Mouse (Mus musculus) megakaryocyte, adult 5-6 weeks (primary cell): ENCODE measurements around the gene Eno3. TPM values are rescaled to one million over a fixed set of nuclear protein-coding genes. Genes with fewer than 3 reads are reported as not detected.

Source experiments
- ATAC-seq: 2 replicates; pipeline ENCODE4 v1.8.0; 2016; ENCODE audit warnings: mild to moderate bottlenecking, inconsistent platforms; ENCODE audit not compliant: poor library complexity, severe bottlenecking
- total RNA-seq, 2 experiments: library from RNA; stranded (forward) in 1 of 2; stranded (reverse) in 1 of 2; fragments of 153-499, 151-499 nt in 1 of 2; fragments of 221-1000, 200-1000 nt in 1 of 2; gene quantifications; 2 replicates each; pipeline versions ENCODE4 v1.2.3 to v1.2.4; 2015 to 2017

Gene Eno3
- total RNA-seq, 2 experiments from 2014 or later = 6.3 to 8.2 TPM

DNA sequence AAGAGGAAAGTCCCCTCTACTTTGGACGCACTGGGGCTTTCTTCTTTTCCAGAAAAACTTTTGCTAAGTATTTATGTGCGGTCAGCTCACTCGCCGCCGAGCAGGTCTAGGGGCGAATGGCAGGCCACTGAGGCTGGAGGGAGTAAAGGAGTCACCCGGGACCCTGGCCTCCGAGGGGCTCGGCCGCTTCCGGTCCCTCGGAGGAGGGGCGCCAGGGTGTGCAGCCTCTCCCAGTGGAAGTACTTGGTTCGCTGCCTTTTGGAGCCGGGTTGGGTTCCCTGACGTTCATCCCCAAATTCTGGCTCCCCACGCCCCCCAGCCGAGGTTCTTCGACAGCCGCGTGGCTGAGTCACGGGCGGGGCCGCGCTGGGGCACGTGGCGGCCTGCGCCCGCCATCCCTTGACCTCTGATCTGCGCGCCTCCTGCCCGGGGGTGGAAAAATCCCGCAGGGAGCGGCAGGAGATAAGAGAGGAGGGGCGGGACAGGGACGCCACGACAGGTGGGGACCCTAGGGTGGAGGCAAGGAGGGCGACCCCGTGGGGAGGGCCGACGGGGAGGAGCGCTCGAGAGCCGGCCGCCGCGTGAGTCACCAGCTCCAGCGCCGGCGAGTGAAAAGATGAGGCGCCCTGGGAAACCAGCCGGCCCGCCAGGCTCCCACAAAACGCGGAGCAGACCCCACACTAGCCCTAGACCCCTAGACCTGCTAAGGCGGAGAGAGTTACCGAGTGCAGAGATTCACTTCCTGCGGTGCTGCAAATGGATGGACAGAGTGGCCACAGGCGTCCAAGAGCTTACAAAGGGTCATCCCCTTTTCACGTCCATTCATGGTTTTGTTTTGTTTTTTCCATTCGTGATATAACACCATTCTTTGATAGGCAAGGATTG lies 1.2 kb upstream of the Eno3 start:
- ATAC-seq = no peak

DNA sequence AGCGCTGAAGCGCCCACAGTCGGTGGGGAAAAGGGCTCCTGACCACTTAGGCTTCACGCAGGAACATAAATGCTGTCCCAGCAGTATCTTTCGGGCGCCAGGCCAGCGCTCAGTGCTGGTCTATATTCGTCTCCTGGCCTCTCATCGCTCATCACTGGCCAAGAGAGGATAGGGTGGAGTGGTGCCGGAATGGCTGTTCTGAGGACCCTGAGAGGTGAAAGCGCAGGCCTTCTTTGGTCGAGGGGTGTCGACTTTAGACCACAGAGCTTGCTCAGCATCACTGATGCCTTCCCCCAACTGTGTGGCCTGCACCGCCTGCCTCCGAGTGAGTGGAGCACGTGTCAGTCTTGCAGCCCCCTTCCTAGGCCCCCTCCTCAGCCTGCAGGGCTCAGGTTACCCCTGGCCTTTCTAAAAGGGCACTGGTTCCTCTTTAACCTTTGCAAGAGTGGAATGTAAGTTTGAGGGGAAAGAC lies 510 bp upstream of the Eno3 start:
- ATAC-seq = no peak

DNA sequence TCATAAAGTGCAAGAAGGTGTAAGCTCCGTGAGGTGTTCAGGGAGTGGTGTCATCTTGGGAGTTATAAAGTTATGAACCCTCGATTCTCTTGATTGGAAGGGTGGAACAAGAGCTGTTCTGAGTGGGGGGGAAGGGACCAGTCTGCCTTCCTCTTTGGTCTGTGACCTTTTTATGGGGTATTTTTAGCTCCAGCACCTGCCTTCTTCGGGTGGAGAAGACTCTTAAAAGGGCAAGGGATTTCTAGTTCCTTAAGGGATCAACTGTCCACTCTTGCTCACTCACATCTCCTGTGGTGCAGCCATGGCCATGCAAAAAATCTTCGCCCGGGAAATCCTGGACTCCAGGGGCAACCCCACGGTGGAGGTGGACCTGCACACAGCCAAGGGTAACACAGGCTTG lies 571 bp downstream of the Eno3 start:
- ATAC-seq = no peak

DNA sequence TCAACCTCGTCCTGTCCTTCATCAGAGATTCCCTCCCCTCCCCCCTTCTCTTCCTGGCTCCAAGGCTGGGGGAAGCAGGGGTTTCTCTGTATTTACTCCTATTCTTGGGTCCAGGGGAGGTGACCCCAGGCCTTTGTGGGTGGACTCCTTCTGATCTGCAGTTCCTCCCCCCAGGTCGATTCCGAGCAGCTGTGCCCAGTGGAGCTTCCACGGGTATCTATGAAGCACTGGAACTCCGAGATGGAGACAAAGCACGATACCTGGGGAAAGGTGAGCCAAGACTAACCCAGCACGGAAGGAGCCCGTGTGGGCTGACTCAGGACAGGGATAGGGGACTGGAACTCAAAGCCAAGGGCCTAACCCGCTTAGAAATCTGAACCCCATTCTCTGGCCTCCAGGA lies 989 bp downstream of the Eno3 start:
- ATAC-seq = no peak

DNA sequence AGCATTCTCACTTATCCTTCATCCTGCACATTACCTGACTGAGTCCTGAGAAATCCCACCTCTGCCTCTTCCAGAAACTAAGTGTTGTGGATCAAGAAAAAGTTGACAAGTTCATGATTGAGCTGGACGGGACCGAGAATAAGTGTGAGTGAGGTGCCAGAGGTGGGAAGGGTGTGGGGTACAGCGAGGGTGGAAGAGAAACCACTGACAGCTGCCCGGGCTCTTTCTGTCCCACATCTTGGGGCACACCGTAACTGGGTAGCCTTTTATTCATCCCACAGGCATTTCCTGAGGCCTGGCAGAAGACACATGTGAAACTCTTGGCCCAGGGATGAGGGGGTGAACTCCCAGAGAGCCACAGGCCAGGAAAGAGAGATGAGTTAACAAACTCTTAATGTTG lies 1.5 kb downstream of the Eno3 start:
- no peak for ATAC-seq

DNA sequence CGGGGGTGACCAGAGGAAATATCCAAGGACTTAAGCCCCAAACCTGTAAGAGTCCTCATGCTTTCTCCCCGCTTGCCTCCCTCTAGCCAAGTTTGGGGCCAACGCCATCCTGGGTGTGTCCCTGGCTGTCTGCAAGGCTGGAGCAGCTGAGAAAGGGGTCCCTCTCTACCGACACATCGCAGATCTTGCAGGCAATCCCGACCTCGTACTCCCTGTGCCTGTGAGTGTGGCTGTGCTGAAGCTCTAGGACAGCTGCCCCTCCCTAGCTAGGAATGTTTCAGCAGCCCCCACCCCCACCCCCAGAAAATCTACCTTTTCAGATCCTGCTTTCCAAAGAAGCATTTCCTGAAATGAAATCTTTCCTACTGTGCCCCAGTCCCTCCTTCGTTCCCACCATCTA lies 1.9 kb downstream of the Eno3 start:
- ATAC-seq = no peak

DNA sequence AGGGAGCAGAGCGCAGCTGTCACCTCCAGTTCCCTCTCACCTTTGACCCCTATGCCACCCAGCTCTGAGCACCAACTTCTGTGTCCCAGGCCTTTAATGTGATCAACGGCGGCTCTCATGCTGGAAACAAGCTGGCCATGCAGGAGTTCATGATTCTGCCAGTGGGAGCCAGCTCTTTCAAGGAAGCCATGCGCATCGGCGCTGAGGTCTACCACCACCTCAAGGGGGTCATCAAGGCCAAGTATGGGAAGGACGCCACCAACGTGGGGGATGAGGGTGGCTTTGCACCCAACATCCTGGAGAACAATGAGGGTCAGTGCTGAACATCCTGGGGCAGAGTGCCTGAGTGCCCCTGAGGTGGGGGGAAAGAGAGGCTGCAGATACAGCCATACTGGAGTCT lies 3.6 kb downstream of the Eno3 start:
- no peak for ATAC-seq

DNA sequence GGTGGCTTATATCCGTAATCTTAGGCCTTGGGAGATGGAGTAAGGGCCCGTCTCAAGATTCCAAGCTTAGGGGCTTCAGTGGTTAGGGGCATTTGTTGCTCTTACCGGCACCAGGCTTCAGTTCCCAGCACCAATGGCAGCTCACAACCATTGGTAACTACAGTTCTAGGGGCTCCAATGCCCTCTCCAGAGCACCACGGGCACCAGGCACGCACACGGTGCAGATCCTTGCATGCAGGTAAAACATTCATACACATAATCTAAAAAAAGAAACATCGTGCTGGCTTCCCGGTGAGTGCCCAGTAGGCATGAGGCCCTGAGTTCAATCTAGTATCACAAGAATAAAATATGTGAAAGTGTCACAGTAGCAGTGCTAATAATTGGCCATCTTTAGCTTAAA lies 6.1 kb downstream of the Eno3 start:
- no peak for ATAC-seq

DNA sequence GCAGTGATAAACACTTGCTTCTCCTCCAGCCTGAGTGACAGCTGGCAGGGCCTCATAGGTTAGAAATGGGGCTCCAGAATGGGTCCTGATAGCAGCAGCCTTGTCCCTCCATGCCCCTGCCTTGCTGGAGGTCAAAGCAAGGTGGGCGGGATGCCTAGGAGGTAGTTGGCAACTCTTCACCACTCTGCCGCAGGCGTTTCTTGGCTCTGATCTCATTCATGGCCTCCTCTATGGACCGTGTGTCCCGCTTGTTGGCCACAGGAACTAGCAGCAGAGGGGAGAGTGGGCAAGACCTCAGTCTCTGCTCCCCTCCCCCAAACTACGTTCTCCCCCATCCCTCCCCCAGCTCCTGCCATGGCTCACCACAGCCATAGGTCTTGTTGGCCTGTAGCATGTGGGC lies 7.0 kb downstream of the Eno3 start:
- ATAC-seq = no peak

DNA sequence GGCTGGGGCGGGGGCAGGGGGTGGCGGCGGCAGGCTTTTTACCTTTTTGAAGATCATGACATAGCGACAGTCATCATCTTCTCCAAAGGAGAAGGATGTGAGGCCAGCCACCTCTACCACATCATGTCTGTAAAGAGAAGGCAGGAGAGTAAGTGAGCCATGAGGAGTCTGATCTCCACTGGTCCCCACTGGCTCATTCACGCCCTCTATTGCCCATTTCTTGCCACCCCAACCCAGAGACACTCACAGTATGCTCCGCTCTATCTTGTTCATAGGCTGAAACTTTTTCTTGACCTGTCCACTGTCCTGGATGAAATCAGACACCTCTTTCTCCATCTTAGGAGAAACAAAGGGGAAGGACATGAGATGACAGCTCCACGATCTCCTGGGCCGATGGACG lies 7.7 kb downstream of the Eno3 start:
- no peak for ATAC-seq

DNA sequence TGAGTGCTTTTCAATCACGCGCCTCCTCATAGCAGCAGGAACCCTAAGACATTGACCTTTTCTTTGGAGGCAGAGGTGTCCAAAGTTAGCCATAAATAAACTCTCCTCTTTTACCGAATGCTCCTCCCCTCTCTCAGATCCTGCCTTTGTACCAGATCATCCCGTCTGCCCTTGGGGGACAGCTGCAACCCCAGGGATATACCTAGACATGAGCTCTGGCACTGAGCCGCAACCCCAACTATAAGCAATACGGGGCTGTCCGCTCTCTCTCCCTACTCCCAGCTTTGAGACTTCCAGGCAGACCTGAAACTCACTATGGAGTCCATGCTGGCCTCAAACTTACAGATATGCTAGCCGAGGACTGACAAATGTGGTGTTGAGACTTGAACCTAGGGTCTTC lies 9.7 kb downstream of the Eno3 start:
- no peak for ATAC-seq

DNA sequence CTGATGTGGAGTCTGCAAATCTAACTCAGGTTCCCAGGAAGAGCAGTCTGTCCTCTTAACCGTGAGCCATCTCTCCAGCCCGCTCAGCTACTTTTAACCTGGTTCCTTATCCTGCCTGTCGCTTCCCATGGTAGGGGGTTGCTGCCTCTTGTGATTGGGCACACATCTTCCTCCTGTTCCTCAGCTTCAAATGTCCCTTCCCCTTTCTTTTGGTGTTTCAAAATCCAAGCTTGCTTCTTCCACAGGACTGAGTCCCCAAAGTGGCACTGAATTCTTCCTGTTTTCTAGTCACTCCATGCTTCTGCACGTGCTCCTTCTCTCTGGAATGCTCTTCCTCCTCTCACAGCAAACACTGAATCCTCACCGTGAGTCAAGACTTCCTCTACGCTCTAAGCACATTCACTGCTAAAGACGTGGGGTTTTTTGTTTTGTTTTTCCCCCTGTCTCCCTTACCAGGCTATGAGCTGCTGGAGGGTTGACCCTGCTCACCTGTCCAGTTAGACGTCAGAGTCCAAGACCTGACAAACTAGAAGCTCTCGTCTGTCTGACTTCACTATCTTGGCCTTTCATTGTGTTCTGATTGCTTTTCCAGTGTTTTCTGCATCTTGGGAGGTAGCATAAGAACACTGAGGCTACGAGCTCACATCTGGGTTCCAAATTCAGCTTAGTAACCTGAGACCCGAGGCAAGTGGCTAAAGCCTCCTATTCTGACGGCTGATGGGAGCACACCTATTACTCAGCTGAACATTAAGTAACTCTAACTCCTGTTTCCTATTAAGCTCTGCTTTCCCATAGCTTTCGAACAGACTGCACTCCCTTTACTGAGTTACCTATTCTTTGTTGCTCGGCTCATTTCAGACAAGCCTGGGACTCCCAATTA lies 10.5 kb downstream of the Eno3 start:
- ATAC-seq = no peak

DNA sequence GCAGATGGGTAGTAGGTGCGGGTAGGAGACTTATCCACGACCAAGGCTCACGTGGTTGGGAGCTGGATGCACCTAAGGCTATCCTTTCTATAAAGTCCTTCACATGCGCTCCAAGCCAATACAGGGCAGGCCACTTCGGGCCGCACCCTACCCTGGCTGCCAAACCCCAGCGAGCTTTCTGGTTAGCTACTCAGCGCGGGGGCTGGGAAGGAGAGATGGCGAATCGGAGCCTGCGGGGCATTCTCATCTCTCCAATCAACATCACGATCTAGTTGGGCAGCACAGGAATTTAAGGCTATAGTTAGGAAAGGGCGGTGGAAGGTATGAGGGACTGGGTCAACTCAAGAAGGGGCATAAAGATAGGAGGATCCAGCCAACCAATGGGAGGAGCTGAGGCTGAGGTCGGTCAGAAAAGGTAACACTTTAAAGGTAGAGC lies 11.4 kb downstream of the Eno3 start:
- no peak; the same call in 1 of the 2 replicates for ATAC-seq

DNA sequence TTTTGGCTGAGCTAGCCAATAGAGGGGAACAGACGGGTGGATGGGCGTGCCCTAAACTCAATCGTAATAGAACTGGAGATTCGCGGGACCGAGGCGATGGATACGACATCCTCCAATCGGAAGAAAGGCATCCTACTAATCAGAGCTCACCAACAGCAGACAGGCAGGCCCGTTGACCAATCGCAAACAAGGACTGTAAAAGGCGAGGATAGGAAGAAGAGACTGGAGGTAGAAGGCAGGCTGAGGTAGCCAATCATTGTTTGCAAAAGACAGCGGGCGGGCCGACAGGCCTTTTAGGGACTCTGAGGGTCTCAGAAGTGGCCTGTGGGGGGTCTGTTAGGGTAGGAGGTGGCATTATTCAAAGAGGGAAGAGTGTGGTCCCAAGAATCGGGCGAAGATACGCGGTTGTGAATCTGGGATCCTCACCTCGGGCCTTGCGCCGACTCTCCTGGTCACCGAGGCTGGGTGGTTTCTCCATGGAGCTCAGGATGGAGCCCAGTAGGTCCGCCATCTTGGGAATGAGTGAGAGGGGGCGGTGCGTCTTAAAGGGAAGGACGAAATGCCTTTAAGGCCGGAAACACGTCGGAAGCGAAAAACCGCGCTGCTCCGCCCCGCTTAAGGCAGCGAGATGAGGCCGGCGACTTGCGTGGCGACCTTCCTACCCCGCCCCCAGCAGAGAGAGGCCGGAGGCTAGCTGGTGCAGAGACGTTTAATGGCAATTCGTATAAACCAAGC lies 11.9 kb downstream of the Eno3 start, which contains the start of gene Spag7:
Spag7 (minus strand) TSS at position 646 of the 735 bp plus-strand sequence.
- peak; percentile 84 for ATAC-seq

DNA sequence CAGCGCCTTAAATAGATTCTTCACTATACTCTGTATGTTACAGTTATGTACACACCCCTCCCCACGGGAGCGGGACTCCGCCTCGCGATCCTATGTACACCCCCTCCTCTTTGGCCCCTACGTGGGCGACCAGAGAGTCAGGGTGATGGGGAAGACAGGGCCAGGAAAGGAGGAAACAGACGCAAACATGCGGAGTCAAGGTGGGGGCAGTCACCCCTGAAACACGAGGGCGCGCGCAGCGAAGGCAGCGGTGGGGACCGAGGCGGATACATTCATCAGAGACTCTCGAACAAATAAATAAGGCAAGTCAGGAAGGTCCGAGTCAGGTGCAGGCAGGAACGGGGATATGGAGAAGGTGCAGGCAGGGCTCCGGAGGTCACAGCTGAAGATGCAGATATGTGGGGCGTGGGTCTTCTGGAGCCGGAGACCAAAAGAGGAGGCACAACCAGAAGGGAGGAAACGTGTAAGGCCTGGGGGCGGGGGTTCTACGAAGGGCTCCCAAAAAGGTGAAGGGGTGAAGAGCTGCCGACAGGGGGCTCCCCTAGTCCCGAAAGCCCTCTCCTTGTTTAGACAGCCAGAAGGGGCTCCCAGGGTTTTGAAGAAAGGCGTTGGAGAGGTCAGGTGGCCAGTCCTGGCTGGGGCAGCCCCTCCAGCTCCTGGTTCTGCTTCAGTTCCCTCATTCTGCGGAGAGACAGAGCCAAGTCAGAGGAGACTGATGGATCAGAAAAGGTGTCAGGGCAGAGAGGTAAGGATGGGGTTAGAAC lies 12.8 kb downstream of the Eno3 start:
- ATAC-seq = peak; percentile 26

DNA sequence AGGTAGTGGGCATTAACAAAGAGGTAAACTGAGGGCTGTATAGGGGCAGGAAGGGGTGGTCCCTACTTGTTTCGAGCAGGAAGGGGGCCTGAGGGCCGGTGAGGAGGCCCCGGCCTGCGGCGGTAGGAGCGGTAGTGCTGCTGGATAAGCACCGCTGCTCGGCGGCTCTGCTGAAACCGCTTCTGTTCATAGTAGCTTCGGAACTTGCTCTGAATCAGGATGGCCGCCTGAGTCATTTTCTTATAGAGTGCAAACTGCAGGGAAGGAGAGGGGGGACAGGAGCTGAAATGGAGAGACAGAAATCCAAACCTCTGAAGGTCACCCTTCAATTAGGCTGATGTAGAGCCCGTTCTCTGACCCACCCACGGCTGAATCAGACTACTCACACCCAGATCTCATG lies 13.5 kb downstream of the Eno3 start:
- ATAC-seq = no peak

DNA sequence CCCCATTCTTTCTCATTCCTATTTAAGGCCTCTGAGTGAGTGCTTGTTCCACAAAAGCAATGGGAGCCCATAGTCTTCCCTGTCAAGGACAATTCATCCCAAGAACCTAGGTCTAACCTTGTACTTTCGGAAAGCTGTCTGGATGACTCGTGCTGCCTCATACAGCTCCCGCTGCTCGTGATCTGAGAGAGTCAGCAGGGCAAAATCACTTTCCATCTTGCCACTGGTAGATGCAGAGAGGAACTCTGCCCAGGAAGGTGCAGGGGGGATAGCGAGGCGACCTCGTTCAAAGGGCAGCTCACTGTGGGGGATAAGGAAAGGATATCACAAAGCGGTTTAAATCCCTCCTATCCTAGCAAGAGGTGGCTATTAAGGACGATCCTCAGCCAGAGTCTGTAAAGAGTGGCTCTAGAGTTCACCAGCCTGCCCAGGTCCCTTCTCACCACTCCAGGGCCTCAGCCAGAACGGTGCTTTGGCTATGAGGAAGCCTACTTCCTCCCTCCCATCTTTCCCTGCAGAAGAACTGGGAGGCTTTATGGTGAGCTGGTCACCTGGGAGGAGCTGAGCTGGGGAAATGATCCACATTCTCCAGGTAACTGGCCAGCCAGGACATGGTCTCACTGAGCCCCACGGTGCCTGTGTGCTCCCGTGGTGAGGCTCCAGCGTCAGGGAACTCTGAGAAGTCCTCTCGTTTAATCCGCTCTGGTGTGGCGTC lies 14.5 kb downstream of the Eno3 start:
- ATAC-seq = no peak

DNA sequence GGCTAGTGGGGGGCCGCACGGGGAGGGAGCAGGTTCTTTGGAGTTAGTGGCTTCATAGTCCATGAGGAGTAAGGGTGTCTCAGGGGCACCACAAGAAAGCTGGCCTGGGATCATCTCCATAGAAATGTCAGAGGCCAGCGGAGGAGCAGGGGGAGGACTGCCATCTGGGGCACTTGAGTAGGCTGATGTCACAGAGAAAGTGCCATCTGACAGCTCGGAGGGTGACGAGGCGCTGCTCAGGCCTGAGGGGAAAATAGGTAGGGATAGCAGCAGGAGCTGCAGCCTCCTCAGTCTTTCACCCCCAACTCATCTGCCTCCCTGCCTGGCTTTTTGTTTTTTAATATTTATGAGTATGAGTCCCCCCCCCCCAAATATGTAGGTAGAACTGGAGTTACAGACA lies 17.0 kb downstream of the Eno3 start:
- no peak for ATAC-seq

DNA sequence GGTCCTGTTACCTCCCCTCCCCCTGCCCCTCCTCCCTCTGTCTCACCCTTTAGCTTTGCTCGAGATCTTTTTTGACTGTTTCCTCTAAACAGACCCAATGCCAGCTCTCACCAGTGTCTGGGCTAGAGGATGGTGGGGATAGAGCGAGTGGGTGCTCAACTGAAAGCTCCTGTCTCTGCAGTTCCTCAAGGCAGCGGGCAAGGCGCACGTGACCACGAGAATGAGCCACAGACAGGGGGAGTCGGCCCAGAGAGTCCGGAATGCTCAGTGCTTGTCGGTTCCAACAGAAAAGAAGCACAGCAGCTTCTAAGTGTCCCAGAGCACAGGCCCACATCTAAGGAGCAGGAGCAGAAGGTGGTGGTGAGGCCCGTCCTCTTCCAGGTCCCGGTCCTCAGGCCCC lies 17.5 kb downstream of the Eno3 start:
- ATAC-seq = no peak

DNA sequence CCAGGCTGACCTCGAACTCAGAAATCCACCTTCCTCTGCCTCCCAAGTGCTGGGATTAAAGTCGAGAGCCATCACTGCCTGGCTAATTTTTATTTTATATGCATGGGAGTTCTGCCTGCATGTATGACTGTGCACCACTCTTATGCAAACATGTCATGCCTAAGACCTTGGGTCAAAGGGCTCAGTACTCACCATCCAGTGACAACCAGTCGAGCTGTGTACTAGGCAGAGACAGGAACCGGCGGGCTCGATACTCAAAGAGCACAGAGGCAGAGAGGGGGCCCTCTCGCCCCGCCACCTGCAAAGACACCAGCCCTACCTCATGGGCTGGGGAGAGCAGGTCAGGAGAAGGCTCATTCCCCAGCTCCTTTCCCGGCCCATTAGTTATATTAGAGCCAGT lies 21.1 kb downstream of the Eno3 start:
- ATAC-seq = no peak
